In the genomic region with DNA sequence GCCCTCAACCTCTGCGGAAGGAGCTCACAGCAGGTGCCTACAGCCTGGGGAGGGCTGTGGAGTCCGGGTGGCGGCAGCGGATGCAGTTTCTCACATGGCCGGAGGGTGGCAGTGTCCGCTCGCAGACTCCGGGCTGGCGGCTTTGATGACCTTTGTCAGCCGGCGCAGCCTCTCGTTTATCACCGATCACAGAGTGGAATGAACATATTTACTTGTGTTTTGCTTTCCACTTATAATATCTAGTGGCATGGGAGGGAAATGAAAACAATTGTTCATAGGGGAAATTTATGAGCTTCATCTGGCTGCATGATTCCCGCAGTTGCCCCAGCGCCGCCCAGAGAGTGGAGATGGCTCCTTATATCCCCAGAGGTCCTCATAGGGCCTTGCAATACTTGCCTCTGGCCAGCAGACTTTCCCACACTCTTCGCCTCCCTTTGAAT, we compare ENCODE assay signal across 8 mouse cellular contexts.
DNase-seq lines count a peak whose midpoint lies in the region; ATAC-seq lines count a peak whose summit lies in the region.

No protein-coding gene starts in this region.

- H3K9me3 ChIP-seq in hindbrain, embryonic 13.5 days = no peaks in the 10 kb centered on the region

- peaks cover 4% of the 10 kb centered on the region; the same call in 1 of the 2 replicates for H3K27me3 ChIP-seq in hindbrain, embryonic 13.5 days

- no peaks in the 10 kb centered on the region for H3K36me3 ChIP-seq in hindbrain, embryonic 13.5 days

- DNase-seq in adrenal gland, adult 18-20 months (ENCODE audit: low spot score in 2 of 2) = peak; percentile 73 to 75
- DNase-seq in cerebellum, postnatal 10 days = peak; percentile 88 to 90
- DNase-seq in frontal cortex, postnatal 36 days (ENCODE audit: low spot score in 2 of 2) = peak; percentile 76 to 78
- DNase-seq in layer of hippocampus, postnatal 36 days = peak; percentile 62 to 72
- DNase-seq in right cerebral cortex, adult 18-20 months = peak; percentile 65

- no peak overlapping the region for H3K27ac ChIP-seq in hindbrain, embryonic 13.5 days

- peaks cover 7% of the 10 kb centered on the region; the same call in 1 of the 2 replicates for H3K4me1 ChIP-seq in hindbrain, embryonic 13.5 days (replicated peaks)

- peak overlapping the region; percentile 37 for H3K4me2 ChIP-seq in hindbrain, embryonic 13.5 days

- ATAC-seq in hindbrain, embryonic 13.5 days (ENCODE audit: low FRiP score) = 0 out of 2 replicates have a peak, but pooled peaks have one; percentile 43
- ATAC-seq in megakaryocyte, adult 5-6 weeks (ENCODE audit: poor library complexity, severe bottlenecking) = peak; percentile 74
- ATAC-seq in monocyte, adult 5-6 weeks (replicated peaks; ENCODE audit: insufficient number of reproducible peaks, low FRiP score, low TSS enrichment, poor library complexity, severe bottlenecking) = no peak

- 3% methylated on average over 17 of the region's 17 CpGs for WGBS in hindbrain, embryonic 13.5 days

- H3K9ac ChIP-seq in hindbrain, embryonic 13.5 days = 0 out of 2 replicates have a peak overlapping the region, but pooled peaks have one; percentile 43

- H3K4me3 ChIP-seq in hindbrain, embryonic 13.5 days = 0 out of 2 replicates have a peak overlapping the region, but pooled peaks have one; percentile 7
